Mouse (Mus musculus) hindbrain, postnatal 0 days (tissue): Measurements from ENCODE around the gene Fam193b. TPM values are rescaled to one million over a fixed set of nuclear protein-coding genes. Genes with fewer than 3 reads are reported as not detected.

ENCODE experiments used
- ATAC-seq: fragments of 200-750 bp; cut with Nextera tagmentation; 2 replicates; pipeline ENCODE4 v1.8.0; 2017; ENCODE audit warnings: mild to moderate bottlenecking, moderate TSS enrichment, moderate library complexity
- DNase-seq: peaks from one replicate; pipeline ENCODE4 v3.0.0-alpha.2; 2015; ENCODE audit warnings: low spot score
- H3K27ac ChIP-seq: fragments of 300-500 bp; sonication (generic); 2 replicates; pipeline ENCODE4 v1.5.1; 2014; ENCODE audit warnings: mild to moderate bottlenecking
- H3K27me3 ChIP-seq: fragments of 300-500 bp; sonication (generic); 2 replicates; pipeline ENCODE4 v1.6.1; 2014; ENCODE audit warnings: low read length, mixed read lengths; ENCODE audit not compliant: insufficient read depth
- H3K36me3 ChIP-seq: fragments of 300-500 bp; sonication (generic); 2 replicates; pipeline ENCODE4 v1.6.1; 2014; ENCODE audit warnings: low read length, mixed read lengths; ENCODE audit not compliant: insufficient read depth
- H3K4me1 ChIP-seq: fragments of 300-500 bp; sonication (generic); 2 replicates; pipeline ENCODE4 v1.6.1; 2014; ENCODE audit warnings: antibody characterized with exemption, low read length, mixed read lengths; ENCODE audit not compliant: insufficient read depth
- H3K4me2 ChIP-seq: fragments of 300-500 bp; sonication (generic); 2 replicates; pipeline ENCODE4 v1.6.1; 2014; ENCODE audit warnings: low read depth, mild to moderate bottlenecking, low read length, moderate library complexity, mixed read lengths
- H3K4me3 ChIP-seq: fragments of 300-500 bp; sonication (generic); 2 replicates; pipeline ENCODE4 v1.5.1; 2014; ENCODE audit warnings: low read length
- H3K9ac ChIP-seq: fragments of 300-500 bp; sonication (generic); replicated peaks from 2 replicates; pipeline ENCODE4 v1.6.1; 2014; ENCODE audit warnings: mild to moderate bottlenecking, low read length, moderate library complexity, mixed read lengths
- H3K9me3 ChIP-seq: fragments of 300-500 bp; sonication (generic); 2 replicates; pipeline ENCODE4 v1.6.1; 2016; ENCODE audit warnings: low read length, mixed read lengths
- CTCF ChIP-seq: IDR thresholded peaks from 2 replicates; pipeline ENCODE4 v1.5.1; 2016; ENCODE audit warnings: antibody characterized with exemption, control low read depth, low read depth
- WGBS: fragments of 180-500 bp; shearing (Covaris S2); extraction: QIAGEN DNeasy Blood & Tissue Kit; methylation state at CpG from one replicate; pipeline ENCODE4 v1.1.7; 2014; 5-methylcytosine and 5-hydroxymethylcytosine counted together
- polyA plus RNA-seq: library from polyadenylated mRNA; unstranded; fragments of >200 nt; fragmentation: Nextera tagmentation; extraction: Ambion mirVana; gene quantifications from 2 replicates; pipeline ENCODE4 v1.2.1, GENCODE M21; 2015
- total RNA-seq: library from RNA; depleted of rRNA; stranded (reverse); fragments of >200 nt; gene quantifications from 2 replicates; pipeline ENCODE4 v1.2.3, GENCODE M21; 2014

Gene Fam193b
- total and polyA plus RNA-seq, 2 experiments from 2014 or later = 38.9 to 87.5 TPM

DNA sequence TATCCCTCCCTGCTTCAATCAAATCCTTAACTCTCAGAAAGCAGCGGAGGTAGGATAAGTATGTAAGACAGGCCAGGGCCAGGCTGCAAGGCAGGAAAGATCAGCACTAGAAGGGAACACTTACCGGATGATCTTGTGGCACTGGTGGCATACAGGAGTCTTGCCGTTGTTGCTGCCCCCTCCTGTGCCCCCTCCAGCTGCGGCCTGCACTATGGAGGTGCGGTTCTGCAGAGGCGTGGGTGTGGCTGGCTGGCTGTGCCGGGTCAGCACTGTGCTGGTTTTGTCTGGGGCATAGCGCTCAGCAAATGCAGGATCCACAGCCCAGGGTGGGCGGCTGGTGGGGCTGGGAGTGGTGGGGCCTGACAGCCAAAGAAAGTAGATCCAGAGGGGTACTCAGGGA is 65.1 kb downstream of the Fam193b start:
- ATAC-seq (no peak), DNase-seq (no peak)
- TF ChIP-seq CTCF = no peak
- H3K27ac ChIP-seq = no peak overlapping the region
- no peak overlapping the region for H3K4me3 ChIP-seq
- H3K4me1 ChIP-seq = peaks cover 2% of the 10 kb centered on the region; the same call in 1 of the 2 replicates
- H3K27me3 ChIP-seq = no peaks in the 10 kb centered on the region
- WGBS = 96% methylated on average over 9 of the region's 9 CpGs
- H3K9ac ChIP-seq = no peak overlapping the region
- no peak overlapping the region for H3K4me2 ChIP-seq
- H3K9me3 ChIP-seq = no peaks in the 10 kb centered on the region
- peaks cover 35% of the 10 kb centered on the region; the same call in 1 of the 2 replicates for H3K36me3 ChIP-seq

DNA sequence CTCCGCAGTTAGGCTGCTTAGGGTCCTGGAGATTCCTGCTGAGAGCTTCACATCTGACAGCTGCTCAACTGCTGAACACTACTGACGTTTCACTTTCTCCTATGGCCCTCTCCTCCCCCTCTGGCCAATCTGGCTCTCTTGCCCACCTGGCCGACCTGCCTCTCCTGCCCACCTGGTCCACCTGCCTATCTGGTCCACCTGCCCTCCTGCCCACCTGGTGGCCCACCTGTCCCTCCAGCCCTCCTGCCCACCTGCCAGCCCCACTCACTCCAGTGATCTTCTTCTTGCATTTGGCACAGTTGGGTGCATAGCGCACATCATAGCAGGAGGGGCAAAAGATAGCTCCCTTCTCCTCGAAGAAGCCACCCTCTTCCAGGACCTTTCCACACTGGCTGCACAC is 66.5 kb downstream of the Fam193b start:
- H3K27ac ChIP-seq = no peak overlapping the region
- WGBS = 70% methylated on average over 5 of the region's 5 CpGs

DNA sequence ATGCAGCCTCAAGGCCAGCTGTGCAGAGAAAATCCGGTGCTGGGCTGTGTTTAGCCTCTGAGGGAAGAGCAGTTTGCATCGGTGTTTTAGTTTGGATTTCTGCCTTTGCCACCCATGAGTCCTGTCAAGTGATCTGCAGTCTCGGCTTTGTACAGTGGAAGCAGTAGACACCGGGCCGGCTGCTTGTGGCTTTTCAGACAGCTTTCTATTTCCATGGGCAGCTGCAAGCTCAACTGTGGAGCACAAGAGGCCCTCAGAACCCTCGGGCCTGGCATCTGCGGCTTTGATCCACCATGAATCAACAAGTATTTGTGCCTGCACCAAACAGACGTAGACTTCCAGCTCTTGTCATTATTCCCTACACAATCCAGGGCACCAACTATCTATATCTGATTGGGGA is 68.5 kb downstream of the Fam193b start:
- 79% methylated on average over 8 of the region's 8 CpGs for WGBS
- H3K36me3 ChIP-seq = peaks cover 20% of the 10 kb centered on the region; the same call in 1 of the 2 replicates
- ATAC-seq (no peak), DNase-seq (no peak)
- H3K4me1 ChIP-seq = no peaks in the 10 kb centered on the region
- no peak overlapping the region for H3K9ac ChIP-seq
- H3K27ac ChIP-seq = no peak overlapping the region
- no peaks in the 10 kb centered on the region for H3K9me3 ChIP-seq
- no peak overlapping the region for H3K4me2 ChIP-seq
- TF ChIP-seq CTCF = no peak
- H3K27me3 ChIP-seq = no peaks in the 10 kb centered on the region
- H3K4me3 ChIP-seq = no peak overlapping the region

More for the DNA sequence above, 66.5 kb downstream of the Fam193b start:
- no peak overlapping the region for H3K4me3 ChIP-seq
- DNase-seq (no peak), ATAC-seq (no peak)
- H3K27me3 ChIP-seq = no peaks in the 10 kb centered on the region
- peaks cover 35% of the 10 kb centered on the region; the same call in 1 of the 2 replicates for H3K36me3 ChIP-seq
- no peaks in the 10 kb centered on the region for H3K4me1 ChIP-seq
- no peaks in the 10 kb centered on the region for H3K9me3 ChIP-seq
- no peak overlapping the region for H3K4me2 ChIP-seq
- no peak for TF ChIP-seq CTCF
- no peak overlapping the region for H3K9ac ChIP-seq

DNA sequence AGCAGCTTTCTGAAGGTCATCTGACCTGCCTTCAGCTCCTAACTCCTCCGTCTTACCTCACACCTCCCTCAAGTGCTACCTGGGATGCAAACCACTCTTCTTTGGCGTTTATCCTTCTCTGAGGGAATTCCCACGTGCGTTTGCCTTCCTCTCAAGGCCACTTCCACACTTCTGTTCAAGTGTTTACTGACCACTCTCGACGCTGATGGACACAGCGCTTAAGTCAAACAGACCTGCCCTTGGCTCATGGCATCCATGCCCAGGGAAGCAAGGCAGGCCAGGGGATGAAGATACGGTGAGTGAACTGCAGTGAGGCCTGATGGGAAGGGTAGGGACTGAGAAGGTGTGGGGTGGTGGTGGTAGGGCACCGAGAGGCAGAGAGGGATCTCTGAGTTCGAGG is 70.3 kb downstream of the Fam193b start:
- Histone ChIP-seq H3K4me3 (no peak overlapping the region), H3K36me3 (peaks cover 10% of the 10 kb centered on the region; the same call in 1 of the 2 replicates), H3K27me3 (no peaks in the 10 kb centered on the region), H3K4me2 (no peak overlapping the region), H3K27ac (no peak overlapping the region), H3K4me1 (peaks cover 12% of the 10 kb centered on the region), H3K9ac (no peak overlapping the region), H3K9me3 (no peaks in the 10 kb centered on the region)
- TF ChIP-seq CTCF = no peak
- ATAC-seq (no peak), DNase-seq (no peak)
- WGBS = 83% methylated on average over 10 of the region's 10 CpGs

DNA sequence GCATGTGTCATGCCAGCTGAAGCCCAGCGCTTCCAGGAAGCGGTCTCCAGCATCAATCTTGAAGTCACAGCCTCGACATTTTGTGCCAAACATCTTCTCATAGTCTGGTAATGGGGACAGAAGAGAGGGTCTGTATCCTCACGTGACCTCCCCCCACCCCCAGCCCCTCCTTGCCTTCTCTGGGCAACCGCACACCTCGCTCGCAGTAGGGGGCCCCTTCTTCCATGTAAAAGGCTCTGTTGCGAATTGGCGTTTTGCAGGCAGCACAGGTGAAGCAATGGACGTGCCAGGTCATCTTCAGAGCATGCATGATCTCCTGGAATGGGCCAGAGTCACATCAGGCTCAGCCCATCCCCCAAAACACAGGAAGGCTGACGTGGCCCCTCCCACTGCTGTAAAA is 72.0 kb downstream of the Fam193b start:
- Histone ChIP-seq H3K4me3 (no peak overlapping the region), H3K27me3 (no peaks in the 10 kb centered on the region), H3K4me1 (peaks cover 16% of the 10 kb centered on the region), H3K9me3 (no peaks in the 10 kb centered on the region), H3K4me2 (no peak overlapping the region), H3K36me3 (peaks cover 10% of the 10 kb centered on the region; the same call in 1 of the 2 replicates), H3K27ac (no peak overlapping the region), H3K9ac (no peak overlapping the region)
- WGBS = 60% methylated on average over 11 of the region's 11 CpGs
- no peak for DNase-seq
- ATAC-seq = no peak
- no peak for TF ChIP-seq CTCF

DNA sequence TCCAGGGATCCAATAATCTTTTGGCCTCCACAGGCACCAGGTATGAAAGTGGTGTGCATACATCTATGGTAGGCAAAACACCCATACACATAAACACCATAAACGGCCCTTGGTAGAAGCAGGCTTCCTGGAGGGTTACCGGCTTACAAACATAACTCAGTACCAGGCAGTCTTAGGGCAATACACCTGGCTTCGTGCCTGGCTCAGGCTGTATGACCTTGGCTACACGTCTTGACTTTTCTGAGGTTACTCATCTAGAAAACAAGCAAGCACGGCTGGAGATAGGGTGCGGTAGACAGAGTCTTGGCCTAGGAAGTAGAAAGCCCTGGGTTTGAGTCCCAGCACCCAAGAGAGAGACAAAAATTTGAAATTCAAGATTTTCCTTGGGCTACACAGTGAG is 74.3 kb downstream of the Fam193b start:
- no peak for TF ChIP-seq CTCF
- H3K36me3 ChIP-seq = no peaks in the 10 kb centered on the region
- no peak for DNase-seq
- WGBS = 60% methylated on average over 6 of the region's 6 CpGs
- no peaks in the 10 kb centered on the region for H3K9me3 ChIP-seq
- no peak for ATAC-seq
- H3K9ac ChIP-seq = no peak overlapping the region; the same call in 1 of the 2 replicates
- no peaks in the 10 kb centered on the region for H3K27me3 ChIP-seq
- H3K27ac ChIP-seq = peak overlapping the region; percentile 48; the same call in 1 of the 2 replicates
- H3K4me3 ChIP-seq = no peak overlapping the region
- peaks cover 16% of the 10 kb centered on the region for H3K4me1 ChIP-seq
- H3K4me2 ChIP-seq = no peak overlapping the region

DNA sequence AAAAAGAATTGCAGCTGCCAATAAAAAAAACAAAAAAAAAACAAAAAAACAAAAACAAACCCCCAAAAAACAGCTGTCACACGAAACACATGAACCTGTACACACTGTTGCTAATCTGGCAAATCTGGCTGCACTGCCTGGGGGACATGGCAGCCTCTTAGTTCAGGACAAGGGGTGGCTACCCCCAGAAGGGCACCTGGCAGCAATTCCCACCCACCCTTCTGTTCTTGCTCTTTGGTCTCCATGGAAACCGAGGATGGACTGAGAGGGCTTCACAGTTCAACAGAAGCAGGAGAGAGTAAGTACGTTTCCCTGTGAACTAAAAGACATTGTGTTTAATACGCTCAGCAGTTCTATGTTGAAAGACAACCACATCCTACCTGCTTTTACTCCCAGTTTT is 75.2 kb downstream of the Fam193b start:
- Histone ChIP-seq H3K9me3 (no peaks in the 10 kb centered on the region), H3K27ac (peak overlapping the region; percentile 48; the same call in 1 of the 2 replicates), H3K4me3 (no peak overlapping the region), H3K27me3 (no peaks in the 10 kb centered on the region), H3K36me3 (no peaks in the 10 kb centered on the region), H3K4me1 (peaks cover 16% of the 10 kb centered on the region), H3K4me2 (peak overlapping the region; percentile 10; the same call in 1 of the 2 replicates), H3K9ac (no peak overlapping the region; the same call in 1 of the 2 replicates)
- DNase-seq = peak; percentile 45
- WGBS = 16% methylated on average over 4 of the region's 4 CpGs
- TF ChIP-seq CTCF = no peak
- ATAC-seq = no peak
